Mouse (Mus musculus): ENCODE measurements at regions not wholly inside any gene's neighbourhood (a gene's known extent, or its start where the extent isn't known, plus 50 kb on each side); places are given as distances from the start of the nearest gene placed in this dataset.

DNA sequence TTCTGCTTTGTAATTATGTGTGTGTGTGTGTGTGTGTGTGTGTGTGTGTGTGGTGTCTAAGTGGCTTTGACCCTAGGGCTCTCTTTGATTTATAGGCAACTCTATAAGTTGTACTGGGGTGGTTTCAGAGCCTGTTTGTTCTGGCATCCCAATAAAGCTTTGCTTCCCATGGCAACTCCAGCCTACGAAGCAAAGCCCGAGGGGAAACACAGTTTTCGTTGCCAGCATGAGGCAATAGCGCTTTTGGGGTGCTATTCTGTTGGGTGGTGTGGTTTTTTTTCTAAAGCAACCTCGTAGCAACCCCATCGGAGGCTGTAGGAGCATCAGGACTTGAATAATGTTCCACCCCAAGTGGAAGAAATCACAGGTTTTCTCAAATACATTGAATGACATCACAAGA, 103.3 kb upstream of the Trp63 start:
- ATAC-seq (replicated peaks; ENCODE audit: poor library complexity, severe bottlenecking) = no peak

DNA sequence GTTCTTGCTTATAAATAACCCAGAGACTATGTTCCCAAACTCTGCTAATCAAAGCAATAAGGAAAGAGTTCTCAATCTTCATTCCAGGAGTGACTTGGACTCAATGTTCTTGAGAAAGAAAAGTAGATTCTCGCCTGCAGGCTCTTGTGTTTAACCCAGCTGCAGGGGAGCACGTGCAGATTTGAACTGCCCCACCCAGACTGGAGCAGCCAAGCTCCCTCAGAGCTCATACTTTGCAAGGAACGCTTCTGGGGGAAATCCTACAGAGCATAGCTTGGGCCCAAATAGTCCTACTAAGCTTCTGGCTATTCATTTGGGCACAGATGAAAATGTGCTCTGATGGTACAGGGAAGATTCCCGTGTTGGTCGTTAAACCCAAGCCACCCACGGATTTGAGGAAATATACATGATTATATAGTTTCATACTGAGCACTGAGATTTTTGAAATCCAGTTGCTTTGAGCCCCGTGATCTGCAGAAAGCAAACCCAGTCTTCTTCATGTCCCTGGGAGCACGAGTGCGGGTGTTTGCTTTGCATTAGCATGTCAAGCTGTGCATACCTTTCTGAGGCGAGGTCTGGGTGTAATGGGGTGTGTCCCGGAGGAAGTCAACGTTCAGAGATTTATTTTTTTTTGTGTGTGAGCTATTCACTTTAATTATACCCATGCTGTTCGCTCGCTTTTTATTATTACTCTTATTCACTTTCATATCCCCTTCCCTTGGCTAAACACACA, 99.1 kb upstream of the Trp63 start:
- ATAC-seq (replicated peaks; ENCODE audit: poor library complexity, severe bottlenecking) = no peak

DNA sequence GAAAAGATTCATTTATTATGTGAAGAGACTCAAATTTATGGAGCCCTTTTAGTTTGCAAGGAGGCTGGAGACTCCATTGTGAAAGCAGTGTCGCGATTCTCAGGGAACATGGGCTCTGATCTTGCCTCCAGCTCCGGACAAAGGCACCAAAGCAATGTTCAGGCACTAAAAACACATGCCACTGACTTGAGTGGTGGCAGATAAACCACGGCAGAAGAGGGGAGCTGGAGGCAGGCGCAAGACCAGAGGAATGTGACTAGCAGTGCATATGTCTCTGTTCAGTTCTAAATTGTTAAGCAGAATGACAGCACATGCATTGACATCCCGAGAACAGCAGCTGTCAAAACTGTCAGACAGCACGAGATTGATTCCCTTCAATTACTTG, 98.5 kb upstream of the Trp63 start:
- ATAC-seq (replicated peaks; ENCODE audit: poor library complexity, severe bottlenecking) = no peak

DNA sequence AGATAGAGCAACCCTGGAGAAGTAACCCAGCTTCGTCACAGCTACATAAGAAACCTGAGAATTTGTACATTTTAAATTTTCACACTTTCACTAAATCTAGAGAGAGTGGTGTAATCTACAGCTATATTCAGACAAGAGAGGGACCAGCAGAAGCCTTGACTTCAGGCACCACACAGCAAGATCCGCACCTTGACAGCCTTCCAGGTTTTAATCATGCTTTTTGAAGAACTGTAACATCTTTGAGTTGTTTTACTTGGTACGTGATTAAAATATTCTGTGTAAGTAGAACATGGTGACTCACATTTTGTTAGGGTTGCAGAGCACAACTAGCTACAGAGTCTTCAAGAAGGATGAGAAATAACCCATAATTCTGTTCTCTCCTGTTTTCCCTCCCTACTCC, 97.6 kb upstream of the Trp63 start:
- no peak for ATAC-seq (replicated peaks; ENCODE audit: poor library complexity, severe bottlenecking)

DNA sequence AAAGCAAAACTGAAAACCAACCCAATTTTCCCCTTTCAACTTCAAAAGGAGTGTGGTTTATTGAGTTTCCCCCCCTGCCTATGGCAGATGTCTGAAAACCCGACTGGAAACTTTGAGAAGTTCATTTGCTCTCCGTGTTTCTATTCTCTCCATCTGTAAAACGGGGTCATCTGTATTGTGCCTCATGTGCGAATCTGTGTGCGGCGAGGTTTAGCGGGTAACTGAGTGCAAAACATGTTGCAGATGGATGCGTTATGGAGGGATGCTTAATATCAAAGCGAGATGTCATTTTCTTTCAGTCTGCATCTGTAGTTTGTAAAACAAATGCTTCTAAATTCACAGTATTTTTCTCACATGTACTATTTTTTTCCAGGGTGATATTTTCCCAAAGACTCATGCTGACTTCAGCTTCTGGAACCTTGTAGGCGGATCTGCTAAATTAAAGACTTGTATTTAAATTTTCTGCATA, 95.7 kb upstream of the Trp63 start:
- no peak for ATAC-seq (replicated peaks; ENCODE audit: poor library complexity, severe bottlenecking)

DNA sequence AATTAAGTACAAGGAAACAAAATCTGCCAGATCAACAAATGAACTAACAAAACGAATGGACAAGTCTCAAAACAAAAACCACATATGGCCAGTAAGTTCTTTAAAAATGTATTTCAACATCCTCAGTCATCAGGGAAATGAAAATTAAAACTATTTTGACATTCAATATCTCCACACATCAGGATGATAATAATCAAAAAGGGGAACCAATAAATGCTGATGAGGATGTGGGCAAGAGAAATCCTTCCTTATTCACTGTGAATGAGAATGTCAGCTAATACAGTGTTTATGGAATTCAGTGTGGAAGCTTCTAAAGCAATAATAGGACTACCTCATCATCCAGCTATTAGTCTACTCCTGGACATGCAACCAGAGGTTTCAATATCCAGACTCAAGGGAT, 86.1 kb upstream of the Trp63 start:
- peak; percentile 82 for ATAC-seq (replicated peaks; ENCODE audit: poor library complexity, severe bottlenecking)

DNA sequence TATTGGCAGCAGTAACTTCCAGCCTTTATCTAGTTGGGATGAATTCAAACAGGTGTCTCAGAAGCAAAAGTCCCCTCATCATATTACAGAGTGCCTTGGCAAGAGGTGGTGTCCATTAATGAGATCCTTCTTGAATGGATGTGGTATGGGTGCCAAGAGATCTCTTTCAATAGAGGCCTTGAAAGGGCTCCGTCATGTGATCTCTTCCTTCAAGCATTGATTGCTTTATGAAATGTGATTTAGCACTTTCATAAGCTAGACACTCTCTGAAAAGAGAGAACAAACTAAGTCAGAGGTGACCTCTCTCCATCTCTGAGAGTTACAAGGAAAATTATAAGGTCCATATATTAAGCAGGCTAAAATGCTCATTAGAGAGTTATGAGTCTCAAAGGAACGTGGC, 80.4 kb upstream of the Trp63 start:
- ATAC-seq (replicated peaks; ENCODE audit: poor library complexity, severe bottlenecking) = no peak

DNA sequence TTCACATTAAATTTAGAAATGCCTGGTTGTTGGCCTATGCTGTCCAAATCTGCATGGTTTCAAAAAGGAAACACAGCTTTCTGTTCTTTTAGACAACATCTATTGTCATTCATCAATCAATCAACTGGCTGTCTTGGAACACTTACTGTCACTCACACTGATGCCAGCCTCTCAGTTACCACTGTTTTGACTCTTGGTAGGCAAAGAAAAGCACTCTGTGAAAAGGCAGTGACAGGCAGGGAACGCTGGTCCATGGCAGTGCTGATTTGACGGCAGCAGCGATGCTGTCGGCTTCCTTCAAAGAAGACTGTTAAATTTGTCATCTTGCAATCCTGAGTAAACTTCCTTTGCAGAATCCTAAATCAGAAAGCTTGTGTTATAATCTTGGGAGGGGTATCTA, 68.3 kb upstream of the Trp63 start:
- no peak for ATAC-seq (replicated peaks; ENCODE audit: poor library complexity, severe bottlenecking)

DNA sequence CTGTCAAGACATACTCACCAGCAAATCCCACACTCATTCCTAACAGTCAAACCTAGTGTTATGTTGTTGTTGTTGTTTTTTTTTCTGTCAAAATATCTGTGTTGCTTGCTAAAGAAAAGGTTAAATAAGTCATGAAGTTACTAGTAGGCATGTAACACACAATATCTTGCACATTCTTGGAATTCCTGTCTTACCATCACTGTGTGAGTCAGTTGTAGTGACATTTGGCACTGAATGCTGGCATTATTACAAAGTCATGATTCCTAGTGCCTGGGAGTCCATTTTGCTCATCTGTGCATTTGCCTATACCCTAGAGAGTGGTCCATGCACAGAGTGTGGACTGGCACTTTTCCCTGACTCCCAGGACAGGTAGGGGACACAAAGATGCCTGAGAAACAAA, 67.9 kb upstream of the Trp63 start:
- ATAC-seq (replicated peaks; ENCODE audit: poor library complexity, severe bottlenecking) = no peak

DNA sequence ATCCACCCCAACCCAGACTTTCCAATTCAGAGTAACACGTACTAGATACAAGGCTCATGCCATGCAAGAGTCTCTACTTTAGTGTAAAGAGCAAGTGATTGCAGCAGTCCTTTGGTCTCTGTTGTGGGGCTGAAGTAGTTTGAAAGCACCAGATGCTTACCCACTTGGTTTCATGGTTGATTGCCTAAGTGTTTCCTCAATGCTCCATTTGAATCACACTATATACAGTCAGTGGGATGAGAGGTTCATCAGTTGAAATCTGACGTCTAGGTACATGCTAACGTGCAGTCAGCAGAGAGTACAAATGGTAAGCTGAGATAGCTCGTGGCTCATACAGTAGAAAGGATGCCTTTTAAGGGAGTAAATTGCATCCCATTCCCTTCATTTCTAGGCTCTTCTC, 64.7 kb upstream of the Trp63 start:
- no peak for ATAC-seq (replicated peaks; ENCODE audit: poor library complexity, severe bottlenecking)

DNA sequence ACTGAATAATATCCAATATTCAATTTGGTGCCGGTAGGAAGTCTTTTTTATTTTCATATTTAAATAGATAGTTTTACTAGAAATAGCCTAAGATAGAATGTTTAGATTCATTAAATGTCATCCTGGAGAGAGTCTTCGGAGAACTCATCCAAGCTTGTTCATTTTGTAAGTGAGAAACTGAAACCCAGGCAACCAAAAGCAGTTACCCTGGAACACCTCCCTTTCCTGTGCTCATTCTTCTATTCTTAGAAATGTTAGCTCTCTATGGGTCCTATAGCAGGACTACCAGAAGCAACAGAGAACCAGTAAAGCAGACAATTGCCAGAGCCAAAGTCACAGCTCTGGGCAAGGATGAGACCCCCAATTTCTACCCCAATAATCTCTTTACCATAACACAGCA, 60.9 kb upstream of the Trp63 start:
- ATAC-seq (replicated peaks; ENCODE audit: poor library complexity, severe bottlenecking) = no peak

DNA sequence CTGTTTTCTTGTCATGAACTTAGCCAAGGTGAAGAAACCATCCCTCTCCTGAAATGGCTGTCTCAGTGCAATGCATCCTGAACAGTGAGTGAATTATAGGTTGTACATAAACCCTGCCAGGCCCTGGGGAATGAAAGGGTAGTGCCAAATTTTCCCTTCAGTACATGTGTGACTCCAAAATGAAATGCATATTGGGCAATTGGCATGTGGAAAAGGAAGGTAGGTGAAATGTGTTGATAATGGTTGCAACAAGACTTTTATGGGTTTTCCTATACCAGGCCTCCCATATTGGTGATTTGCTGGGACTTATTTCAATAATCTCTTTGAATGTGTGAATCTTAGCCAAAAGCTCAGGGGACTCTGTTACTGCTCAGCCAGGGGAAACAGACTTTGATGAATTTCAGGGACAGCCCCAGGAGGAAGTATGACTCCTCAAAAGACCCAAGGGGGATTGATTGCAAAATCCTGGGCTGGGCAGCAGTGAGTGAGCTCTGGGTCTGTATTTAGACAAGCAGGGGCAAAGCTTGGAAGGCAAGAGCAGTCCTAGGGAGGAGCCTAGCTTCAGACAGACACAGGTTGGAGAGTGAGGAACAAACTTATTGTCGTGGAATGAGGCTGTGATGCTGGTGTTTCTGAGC, 59.5 kb upstream of the Trp63 start:
- peak; percentile 79 for ATAC-seq (replicated peaks; ENCODE audit: poor library complexity, severe bottlenecking)

DNA sequence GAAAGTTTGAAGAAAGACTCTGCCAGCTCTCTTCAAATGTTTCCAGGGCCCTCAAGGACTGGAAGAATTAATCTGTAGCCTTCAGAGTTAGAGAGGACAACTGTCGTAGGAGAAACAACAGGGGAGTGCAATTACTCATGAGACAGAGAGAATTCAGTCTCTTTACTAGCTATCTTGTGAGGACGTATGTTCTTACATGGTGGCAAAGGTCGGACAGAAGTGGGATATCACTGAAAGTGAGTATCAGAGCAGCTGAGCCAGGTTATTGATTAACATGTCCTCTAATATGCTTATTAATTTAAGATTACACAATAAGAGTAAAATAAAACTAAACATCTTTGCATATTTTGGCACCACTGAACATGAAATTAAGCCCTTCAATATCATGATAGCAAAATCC, 53.8 kb upstream of the Trp63 start:
- ATAC-seq (replicated peaks; ENCODE audit: poor library complexity, severe bottlenecking) = no peak

DNA sequence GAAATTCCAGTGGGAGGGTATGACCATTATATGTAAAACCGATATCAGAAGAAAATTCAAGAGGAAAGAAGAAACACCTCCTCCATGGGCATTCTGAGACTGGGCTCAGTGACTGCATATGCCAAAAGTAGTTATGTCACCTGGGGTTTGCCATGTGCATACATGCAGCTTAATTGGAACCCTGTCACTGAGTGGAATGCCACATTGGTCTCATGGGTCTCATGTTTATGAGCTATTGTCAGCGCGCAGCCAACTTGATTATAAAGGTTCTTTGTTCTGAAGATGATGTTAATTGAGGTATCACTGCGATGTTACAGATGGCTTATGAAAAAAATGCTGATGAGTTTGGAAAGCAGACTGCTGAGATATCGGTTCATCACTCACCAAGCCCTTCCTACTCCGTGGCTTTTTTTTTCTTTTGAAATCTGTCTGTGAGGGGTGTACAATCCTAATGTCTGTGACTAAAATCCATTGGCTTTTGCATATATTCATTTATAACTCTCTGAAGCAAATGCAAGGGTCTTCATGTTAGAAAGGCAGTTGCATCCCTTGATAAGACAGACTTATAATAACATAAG, 52.3 kb upstream of the Trp63 start:
- no peak for ATAC-seq (replicated peaks; ENCODE audit: poor library complexity, severe bottlenecking)

Data from granulocyte monocyte progenitor cell, adult 5-6 weeks (primary cell).